Mouse (Mus musculus) central nervous system, embryonic 11.5 days (tissue): Measurements from ENCODE around the gene 2310034G01Rik. TPM values are rescaled to one million over a fixed set of nuclear protein-coding genes. Genes with fewer than 3 reads are reported as not detected.

Experiments used
- polyA plus RNA-seq: library from polyadenylated mRNA; depleted of rRNA; stranded (reverse); fragments of >200 nt; gene quantifications from 2 replicates; pipeline ENCODE4 v1.2.3, GENCODE M21; 2012; rRNA removed

2310034G01Rik gene
- polyA plus RNA-seq: 1.2 TPM in 2 replicates

DNA sequence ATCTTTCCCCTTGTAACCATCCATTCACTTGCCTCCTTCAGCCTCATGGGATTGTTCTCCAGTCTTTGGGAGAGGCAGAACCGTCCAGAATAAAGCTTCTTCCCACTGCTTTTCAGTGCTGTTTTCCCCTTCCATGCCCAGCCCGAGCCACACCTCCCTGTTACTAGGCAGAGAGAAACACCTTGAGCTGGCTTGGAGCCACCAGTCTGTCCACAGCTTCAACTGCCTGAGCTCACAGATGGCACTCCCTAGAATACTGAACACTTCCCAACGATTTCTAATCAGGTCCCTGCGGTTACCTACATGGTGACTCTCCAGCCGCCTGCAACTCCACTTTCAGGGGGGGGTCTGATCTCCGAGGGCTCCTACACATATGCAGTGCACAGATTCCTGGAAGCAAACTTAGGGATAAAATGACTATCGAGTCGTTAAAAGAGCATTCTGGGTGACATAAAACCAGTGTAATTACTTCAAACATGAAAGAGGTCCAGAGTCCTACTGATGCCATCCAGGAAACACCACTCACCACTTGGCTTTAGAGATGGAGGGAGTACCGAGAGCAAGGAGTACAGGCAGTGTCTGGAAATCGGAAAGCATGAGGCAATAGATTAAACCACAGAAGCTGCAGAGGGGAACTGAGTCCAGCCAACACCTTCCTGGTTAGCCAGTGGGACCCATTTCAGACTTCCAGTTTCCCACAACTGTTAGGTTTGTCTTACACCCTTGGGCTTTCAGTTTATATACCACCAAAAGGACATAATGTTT, at the start of gene 2310034G01Rik:
Gene 2310034G01Rik (minus strand): TSS at position 135 of the 765 bp plus-strand sequence.

GRCm38 (mm10) chr19:46396686-46397435, 46.8 kb upstream of the 2310034G01Rik start, which contains the start of gene Sufu:
Gene Sufu, plus strand, starts transcription at chr19:46396896.

DNA sequence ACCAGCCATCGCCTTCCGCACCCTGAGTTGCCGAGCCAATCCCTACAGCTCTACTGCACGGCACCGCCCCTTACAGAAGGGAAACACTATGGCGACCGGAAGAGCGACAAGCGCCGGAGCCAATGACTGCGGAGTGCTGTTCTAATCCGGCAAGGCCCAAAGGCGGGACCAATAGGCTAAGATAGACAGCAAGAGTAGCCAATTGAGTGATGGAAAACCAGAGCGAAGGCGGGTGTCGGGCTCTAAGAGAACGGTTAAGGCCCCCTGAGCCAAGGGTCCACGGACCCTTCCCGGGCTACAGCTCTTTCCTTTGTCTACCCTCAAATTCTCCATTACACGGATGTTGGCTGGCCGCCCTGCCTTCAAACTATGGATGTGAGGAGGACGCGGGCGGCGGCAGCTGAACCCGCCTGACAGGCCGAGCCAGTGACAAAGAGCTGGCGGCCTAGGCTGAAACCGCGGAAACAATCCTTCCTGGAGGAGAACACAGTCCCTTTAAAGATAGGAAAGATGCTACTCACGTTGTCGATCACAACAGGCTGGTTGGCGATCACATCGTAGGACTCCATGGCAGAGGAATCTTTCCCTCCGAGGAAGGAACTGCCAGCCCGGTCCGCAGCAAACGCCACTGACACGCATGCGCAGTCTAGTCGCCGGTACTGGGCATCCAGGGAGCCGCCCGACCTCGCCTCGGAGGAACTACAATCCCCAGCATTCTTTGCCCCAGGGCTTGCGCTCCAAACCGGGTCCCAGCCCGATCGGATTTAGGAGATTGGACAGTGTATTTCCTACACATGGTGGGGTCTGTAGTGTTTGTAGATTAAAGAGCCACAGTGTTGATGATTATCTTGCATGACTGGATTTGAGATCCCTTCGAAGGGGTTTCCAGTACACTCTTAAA, 45.3 kb upstream of the 2310034G01Rik start, which contains the start of gene Actr1a:
Gene Actr1a (minus strand): TSS at position 640 of the 901 bp plus-strand sequence.

DNA sequence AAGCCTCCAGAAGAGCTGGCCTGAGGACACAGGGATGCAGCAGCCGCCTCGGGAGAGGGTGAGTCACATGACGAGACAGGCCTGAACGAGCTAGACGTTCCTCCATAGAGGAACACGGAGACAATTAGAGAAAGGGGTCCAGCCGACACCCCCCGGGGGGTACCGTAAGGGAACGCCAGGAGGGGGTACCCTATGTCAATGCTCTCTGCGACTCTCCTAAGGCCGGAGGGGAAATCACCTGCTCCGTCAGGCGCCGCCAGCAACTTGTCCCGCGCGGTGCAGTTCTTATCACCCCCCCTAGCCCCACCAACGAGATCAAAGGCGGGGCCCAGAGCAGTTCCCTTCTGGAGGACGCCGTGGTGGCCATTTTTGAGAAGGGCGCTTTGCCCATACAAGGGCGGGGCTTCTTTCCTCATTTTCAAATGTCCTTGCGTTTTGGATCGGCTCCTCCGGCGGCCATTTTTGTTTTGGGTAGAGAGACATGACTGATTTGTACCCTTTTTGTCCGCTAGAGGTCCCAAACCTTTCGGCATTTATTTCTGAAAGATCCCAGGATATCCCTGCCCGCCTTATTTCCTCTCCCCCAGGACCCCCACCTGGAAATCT, 11.7 kb downstream of the 2310034G01Rik start, which contains the start of gene Cuedc2:
Gene Cuedc2 (minus strand): TSS at position 372 of the 606 bp plus-strand sequence.

DNA sequence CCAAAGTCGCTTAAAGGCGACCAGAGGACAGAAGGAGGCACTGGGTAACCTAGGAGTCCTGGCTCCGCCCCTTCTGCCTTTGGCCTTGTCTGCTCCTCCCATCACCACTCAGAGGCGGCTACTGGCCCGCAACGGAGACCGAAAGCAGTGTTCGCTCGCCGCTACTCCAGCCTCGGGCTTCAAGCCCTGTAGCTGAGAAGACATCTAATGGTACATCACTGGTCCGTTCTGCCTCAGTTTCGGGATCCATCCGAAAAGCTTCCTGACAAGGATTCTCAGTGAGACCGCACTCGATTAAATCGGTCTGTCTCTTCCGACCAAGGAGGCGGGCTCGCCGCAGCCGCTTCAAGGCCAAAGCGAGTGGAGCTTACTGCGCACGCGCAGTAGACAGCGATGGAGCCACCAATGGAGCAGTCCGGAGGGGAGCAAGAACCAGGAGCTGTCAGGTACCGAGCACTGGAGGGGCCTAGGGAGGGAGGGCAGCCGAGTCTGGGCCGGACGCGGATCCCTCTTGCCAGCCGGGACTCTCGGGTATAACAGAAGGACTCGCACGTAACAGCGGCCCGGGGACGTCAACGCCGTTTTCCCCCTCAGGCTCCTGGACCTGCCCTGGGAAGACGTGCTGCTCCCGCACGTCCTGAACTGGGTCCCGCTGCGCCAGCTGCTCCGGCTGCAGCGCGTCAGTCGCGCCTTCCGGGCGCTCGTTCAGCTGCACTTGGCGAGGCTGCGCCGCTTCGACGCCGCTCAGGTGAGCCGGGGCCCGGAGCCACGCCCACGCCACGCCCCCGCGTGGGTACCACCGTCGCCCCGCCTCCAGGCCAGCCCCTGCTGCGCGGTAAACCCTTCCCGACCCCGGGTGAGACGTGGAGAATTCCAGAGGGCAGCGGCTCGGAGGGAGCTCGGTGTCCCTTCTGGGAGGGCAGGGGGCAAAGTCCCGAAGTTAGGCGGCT, 21.7 kb downstream of the 2310034G01Rik start, which contains the start of gene Fbxl15:
Gene Fbxl15 (plus strand): TSS at position 104 of the 950 bp plus-strand sequence.

DNA sequence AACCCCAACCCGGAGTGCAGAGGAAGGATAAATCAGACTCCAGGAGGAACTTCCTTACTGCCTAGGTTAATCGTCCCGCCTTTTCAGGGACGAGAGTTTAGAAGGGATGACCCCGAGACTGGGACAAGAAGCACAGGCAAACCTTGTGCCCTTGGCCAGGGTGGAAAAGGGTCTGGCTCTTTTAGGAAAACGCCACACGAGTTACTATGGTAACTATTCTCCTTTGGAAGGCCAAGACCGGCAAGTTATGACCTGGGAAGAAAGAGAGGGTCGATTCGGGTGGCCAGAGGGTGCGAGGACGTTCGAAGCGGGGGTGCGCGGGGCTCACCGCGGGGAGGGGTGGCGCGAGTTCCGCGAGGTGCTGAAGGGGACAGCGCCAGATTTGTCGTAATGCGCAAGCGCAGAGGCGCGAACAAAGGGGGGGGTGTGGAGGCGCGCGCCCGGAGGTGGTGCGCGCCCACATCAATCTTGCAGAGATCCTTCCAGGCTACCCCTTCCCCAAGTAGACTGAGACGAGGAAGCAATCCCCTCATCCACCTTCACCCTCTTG, 23.3 kb downstream of the 2310034G01Rik start, which contains the start of gene Psd:
Gene Psd (minus strand): TSS at position 401 of the 550 bp plus-strand sequence.

DNA sequence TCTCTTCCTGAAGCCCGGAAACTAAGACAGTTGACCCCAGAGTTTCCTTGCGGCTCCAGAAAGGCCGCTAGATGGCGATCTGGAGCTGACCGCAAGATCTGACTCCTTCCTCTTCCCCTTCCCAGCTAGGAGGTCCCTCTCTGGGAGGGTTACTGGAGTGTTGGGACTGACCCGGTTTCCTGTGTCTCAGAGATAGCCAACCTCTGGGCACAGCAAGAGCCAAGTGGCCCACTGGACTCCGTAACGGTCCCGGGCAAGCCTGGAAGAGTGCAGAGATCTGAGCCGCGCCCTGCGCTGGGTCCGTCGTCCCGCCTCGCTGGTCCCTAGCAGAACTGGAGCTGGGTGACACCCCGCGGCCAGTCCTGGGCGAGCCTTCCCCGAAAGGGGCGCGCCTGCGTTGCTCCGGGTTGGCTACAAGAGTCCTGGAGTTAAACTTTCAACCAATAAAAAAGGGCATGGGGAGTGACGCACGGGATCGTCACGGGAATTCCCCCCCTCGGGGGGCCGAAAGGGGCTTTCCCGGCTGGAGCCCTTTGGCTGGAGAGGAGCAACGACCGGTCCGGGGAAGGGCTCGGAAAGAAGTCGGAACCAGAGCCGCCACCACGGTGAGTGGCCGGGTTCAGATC, 45.8 kb downstream of the 2310034G01Rik start, which contains the start of gene Nfkb2:
Gene Nfkb2 (plus strand): TSS at position 105 of the 626 bp plus-strand sequence.

Other genes with a start within 250 kb of the 2310034G01Rik start
- 0.02 TPM in 1 of 2 replicates, not detected in the other for gene Elovl3, start 218.4 kb downstream of the 2310034G01Rik start, polyA plus RNA-seq
- 0.10 and 3.8 TPM in 2 replicates for gene Pitx3, start 202.0 kb downstream of the 2310034G01Rik start, polyA plus RNA-seq
- gene Gbf1, start 197.8 kb downstream of the 2310034G01Rik start, polyA plus RNA-seq: 46.2 and 54.9 TPM in 2 replicates
- gene Nfkb2, start 46.0 kb downstream of the 2310034G01Rik start, polyA plus RNA-seq: 7.1 and 9.4 TPM in 2 replicates
- gene Psd, start 23.1 kb downstream of the 2310034G01Rik start, polyA plus RNA-seq: 23.7 and 27.8 TPM in 2 replicates
- gene Fbxl15, start 22.1 kb downstream of the 2310034G01Rik start, polyA plus RNA-seq: 13.4 and 19.5 TPM in 2 replicates
- gene Cuedc2, start 11.6 kb downstream of the 2310034G01Rik start, polyA plus RNA-seq: 139 and 148 TPM in 2 replicates
- gene Mfsd13a, start 9.2 kb downstream of the 2310034G01Rik start, polyA plus RNA-seq: 6.8 and 7.2 TPM in 2 replicates
- 126 and 144 TPM in 2 replicates for gene Actr1a, start 45.4 kb upstream of the 2310034G01Rik start, polyA plus RNA-seq
- gene Sufu, start 46.6 kb upstream of the 2310034G01Rik start, polyA plus RNA-seq: 22.2 and 29.3 TPM in 2 replicates
- 36.9 and 46.9 TPM in 2 replicates for gene Trim8, start 151.4 kb upstream of the 2310034G01Rik start, polyA plus RNA-seq
- 165 and 172 TPM in 2 replicates for gene Arl3, start 222.9 kb upstream of the 2310034G01Rik start, polyA plus RNA-seq
- gene Sfxn2, start 223.1 kb upstream of the 2310034G01Rik start, polyA plus RNA-seq: 11.7 and 16.0 TPM in 2 replicates
- gene Wbp1l, start 248.8 kb upstream of the 2310034G01Rik start, polyA plus RNA-seq: 38.1 and 40.0 TPM in 2 replicates